Mouse (Mus musculus) forebrain, embryonic 14.5 days (tissue): ENCODE measurements at regions not wholly inside any gene's neighbourhood (a gene's known extent, or its start where the extent isn't known, plus 50 kb on each side); places are given as distances from the start of the nearest gene placed in this dataset.

ENCODE experiments used
- ATAC-seq: fragments of 200-750 bp; cut with Nextera tagmentation; 2 replicates; pipeline ENCODE4 v1.8.0; 2017; ENCODE audit warnings: mild to moderate bottlenecking, moderate library complexity
- DNase-seq: peaks from one replicate; pipeline ENCODE4 v3.0.0-alpha.2; 2015; ENCODE audit warnings: low spot score
- H3K27ac ChIP-seq: fragments of 300-500 bp; sonication (generic); 2 replicates; pipeline ENCODE4 v1.5.1; 2014; ENCODE audit warnings: low read depth, mild to moderate bottlenecking, control low read depth, low read length, moderate library complexity
- H3K27me3 ChIP-seq: fragments of 300-500 bp; sonication (generic); replicated peaks from 2 replicates; pipeline ENCODE4 v1.6.1; 2014; ENCODE audit warnings: low read length, control low read depth, mixed read lengths; ENCODE audit not compliant: control insufficient read depth, insufficient read depth
- H3K36me3 ChIP-seq: fragments of 300-500 bp; sonication (generic); 2 replicates; pipeline ENCODE4 v1.6.1; 2014; ENCODE audit warnings: low read length, control low read depth; ENCODE audit not compliant: control insufficient read depth, insufficient read depth
- H3K4me1 ChIP-seq: fragments of 300-500 bp; sonication (generic); 2 replicates; pipeline ENCODE4 v1.6.1; 2014; ENCODE audit warnings: antibody characterized with exemption, low read length, control low read depth; ENCODE audit not compliant: control insufficient read depth, insufficient read depth
- H3K4me2 ChIP-seq: fragments of 300-500 bp; sonication (generic); 2 replicates; pipeline ENCODE4 v1.6.1; 2014; ENCODE audit warnings: mild to moderate bottlenecking, control low read depth, low read length
- H3K4me3 ChIP-seq: fragments of 300-500 bp; sonication (generic); 2 replicates; pipeline ENCODE4 v1.5.1; 2014; ENCODE audit warnings: low read depth, low read length, control low read depth
- H3K9ac ChIP-seq: fragments of 300-500 bp; sonication (generic); 2 replicates; pipeline ENCODE4 v1.6.1; 2014; ENCODE audit warnings: mild to moderate bottlenecking, low read length, control low read depth, moderate library complexity
- H3K9me3 ChIP-seq: fragments of 300-500 bp; sonication (generic); replicated peaks from 2 replicates; pipeline ENCODE4 v1.6.1; 2016; ENCODE audit warnings: low read length, control low read depth, mixed read lengths; ENCODE audit not compliant: control insufficient read depth
- WGBS: fragments of 180-500 bp; shearing (Covaris S2); extraction: QIAGEN DNeasy Blood & Tissue Kit; methylation state at CpG from one replicate; pipeline ENCODE4 v1.1.7; 2014; 5-methylcytosine and 5-hydroxymethylcytosine counted together

- Histone ChIP-seq H3K9me3 (no peaks in the 10 kb centered on the region), H3K27ac (no peak overlapping the region), H3K4me3 (no peak overlapping the region), H3K9ac (no peak overlapping the region), H3K36me3 (no peaks in the 10 kb centered on the region), H3K4me2 (no peak overlapping the region), H3K27me3 (no peaks in the 10 kb centered on the region), H3K4me1 (no peaks in the 10 kb centered on the region)
- WGBS = 93% methylated on average over 3 of the region's 3 CpGs
- ATAC-seq (no peak), DNase-seq (peak; percentile 27)
Observed at GRCm38 (mm10) chr7:83140658-83141057, 273.5 kb downstream of the Mex3b start.

- Histone ChIP-seq H3K27ac (no peak overlapping the region), H3K27me3 (no peaks in the 10 kb centered on the region), H3K36me3 (no peaks in the 10 kb centered on the region), H3K9ac (no peak overlapping the region), H3K4me3 (no peak overlapping the region), H3K4me2 (no peak overlapping the region), H3K9me3 (no peaks in the 10 kb centered on the region), H3K4me1 (no peaks in the 10 kb centered on the region)
- WGBS = 83% methylated on average over 5 of the region's 5 CpGs
- ATAC-seq = no peak
- no peak for DNase-seq
Observed at GRCm38 (mm10) chr7:83144018-83144417, 276.9 kb downstream of the Mex3b start.

DNA sequence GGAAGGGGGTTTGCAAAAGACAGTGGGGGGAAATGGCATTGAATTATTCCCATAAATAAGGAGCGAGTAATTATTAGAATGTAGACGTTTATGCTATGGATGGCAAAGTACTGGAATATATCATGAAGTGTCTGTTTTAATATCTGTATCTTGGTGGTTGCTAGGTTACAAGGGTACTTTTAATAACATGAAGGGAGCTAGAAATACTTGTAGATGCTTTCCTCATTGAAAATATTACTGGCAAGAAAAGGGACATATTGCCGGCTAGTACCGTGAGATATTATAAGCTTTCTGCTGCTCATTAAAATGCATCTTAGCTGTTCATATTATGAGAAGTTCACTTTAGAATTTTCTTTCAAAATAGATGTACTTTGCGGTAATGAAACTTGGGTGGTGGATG, 278.4 kb downstream of the Mex3b start:
- Histone ChIP-seq H3K9ac (no peak overlapping the region), H3K4me3 (no peak overlapping the region), H3K27ac (no peak overlapping the region), H3K9me3 (no peaks in the 10 kb centered on the region), H3K36me3 (no peaks in the 10 kb centered on the region), H3K4me1 (no peaks in the 10 kb centered on the region), H3K4me2 (no peak overlapping the region), H3K27me3 (no peaks in the 10 kb centered on the region)
- 91% methylated on average over 5 of the region's 5 CpGs for WGBS
- DNase-seq = no peak
- no peak for ATAC-seq

GRCm38 (mm10) chr7:83161226-83161625, 294.1 kb downstream of the Mex3b start:
- H3K9ac ChIP-seq = no peak overlapping the region
- H3K27me3 ChIP-seq = no peaks in the 10 kb centered on the region
- WGBS = 73% methylated on average over 2 of the region's 2 CpGs
- no peak overlapping the region for H3K4me2 ChIP-seq
- no peaks in the 10 kb centered on the region for H3K36me3 ChIP-seq
- no peaks in the 10 kb centered on the region for H3K9me3 ChIP-seq
- no peak for DNase-seq
- H3K4me1 ChIP-seq = no peaks in the 10 kb centered on the region
- no peak overlapping the region for H3K4me3 ChIP-seq
- no peak overlapping the region for H3K27ac ChIP-seq
- ATAC-seq = no peak

GRCm38 (mm10) chr7:83162868-83163267, 295.7 kb downstream of the Mex3b start:
- Histone ChIP-seq H3K4me3 (no peak overlapping the region), H3K27ac (no peak overlapping the region), H3K4me1 (no peaks in the 10 kb centered on the region), H3K9ac (no peak overlapping the region), H3K27me3 (no peaks in the 10 kb centered on the region), H3K36me3 (no peaks in the 10 kb centered on the region), H3K4me2 (no peak overlapping the region), H3K9me3 (no peaks in the 10 kb centered on the region)
- no peak for DNase-seq
- no peak for ATAC-seq
- WGBS = 81% methylated on average over 3 of the region's 3 CpGs

GRCm38 (mm10) chr7:83179403-83179802, 312.3 kb downstream of the Mex3b start:
- no peaks in the 10 kb centered on the region for H3K9me3 ChIP-seq
- no peak overlapping the region for H3K27ac ChIP-seq
- ATAC-seq (no peak), DNase-seq (no peak)
- no peak overlapping the region for H3K4me2 ChIP-seq
- 88% methylated on average over 1 of the region's 1 CpGs for WGBS
- no peaks in the 10 kb centered on the region for H3K4me1 ChIP-seq
- no peak overlapping the region for H3K4me3 ChIP-seq
- no peaks in the 10 kb centered on the region for H3K27me3 ChIP-seq
- no peaks in the 10 kb centered on the region for H3K36me3 ChIP-seq
- no peak overlapping the region for H3K9ac ChIP-seq

- 92% methylated on average over 9 of the region's 9 CpGs for WGBS
Observed at GRCm38 (mm10) chr7:83186341-83186740, 319.2 kb downstream of the Mex3b start.

GRCm38 (mm10) chr7:83195896-83196537, 328.9 kb downstream of the Mex3b start:
- Histone ChIP-seq H3K9me3 (no peaks in the 10 kb centered on the region), H3K4me2 (no peak overlapping the region), H3K4me3 (no peak overlapping the region), H3K9ac (no peak overlapping the region), H3K4me1 (peaks cover 5% of the 10 kb centered on the region; the same call in 1 of the 2 replicates), H3K27me3 (no peaks in the 10 kb centered on the region), H3K27ac (no peak overlapping the region), H3K36me3 (no peaks in the 10 kb centered on the region)
- ATAC-seq (no peak), DNase-seq (no peak)
- 92% methylated on average over 12 of the region's 12 CpGs for WGBS

More at GRCm38 (mm10) chr7:83186341-83186740, 319.2 kb downstream of the Mex3b start:
- Histone ChIP-seq H3K36me3 (no peaks in the 10 kb centered on the region), H3K9me3 (no peaks in the 10 kb centered on the region), H3K9ac (no peak overlapping the region), H3K27me3 (no peaks in the 10 kb centered on the region), H3K4me2 (no peak overlapping the region), H3K4me1 (no peaks in the 10 kb centered on the region), H3K27ac (no peak overlapping the region), H3K4me3 (no peak overlapping the region)
- no peak for DNase-seq
- ATAC-seq = no peak

- 64% methylated on average over 2 of the region's 2 CpGs for WGBS
Observed at GRCm38 (mm10) chr7:83197490-83197889, 330.4 kb downstream of the Mex3b start.

More at GRCm38 (mm10) chr7:83197490-83197889, 330.4 kb downstream of the Mex3b start:
- no peak overlapping the region for H3K4me2 ChIP-seq
- H3K4me3 ChIP-seq = no peak overlapping the region
- H3K27ac ChIP-seq = no peak overlapping the region
- peaks cover 19% of the 10 kb centered on the region; the same call in 1 of the 2 replicates for H3K4me1 ChIP-seq
- H3K36me3 ChIP-seq = no peaks in the 10 kb centered on the region
- no peaks in the 10 kb centered on the region for H3K9me3 ChIP-seq
- H3K9ac ChIP-seq = no peak overlapping the region
- H3K27me3 ChIP-seq = no peaks in the 10 kb centered on the region
- ATAC-seq (no peak), DNase-seq (no peak)
